Mouse (Mus musculus): ENCODE results near the gene Fam196b. TPM values are rescaled to one million over a fixed set of nuclear protein-coding genes. Genes with fewer than 3 reads are reported as not detected.

Gene Fam196b
- total RNA-seq, 2 experiments from 2014 or later: 1.2 to 1.7 TPM

DNA sequence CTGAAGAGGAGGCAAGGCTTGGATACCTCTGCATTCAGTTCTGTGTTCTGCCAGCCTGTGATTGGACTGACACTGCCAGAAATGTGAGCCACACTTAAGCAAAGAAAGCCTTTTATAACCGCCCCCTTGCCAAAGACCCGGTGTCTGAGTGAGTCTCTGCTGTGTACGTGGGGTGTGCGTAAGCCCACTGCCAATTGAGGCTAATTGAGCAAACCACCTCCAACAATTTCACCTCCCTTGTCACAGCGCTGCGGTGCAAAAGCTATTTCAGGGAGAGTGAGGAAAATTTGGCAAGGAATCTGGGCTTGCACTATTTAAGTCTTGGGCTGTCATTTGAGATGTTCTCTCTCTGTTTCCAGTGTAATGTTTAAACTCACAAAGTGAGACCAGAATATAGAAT is 106.4 kb downstream of the Fam196b start:
- TF ChIP-seq CTCF (IDR thresholded peaks at IDR 0.05): no peak
- H3K4me3 ChIP-seq: no peak overlapping the region
- DNase-seq (ENCODE audit: extremely low spot score in 1 of 2, low spot score in 2 of 2): peak; percentile 52 to 55
- no peak overlapping the region for H3K27ac ChIP-seq
- intact Hi-C loops (cut with DNase I): loop anchor here (2.0 kb wide), 1 partner anchor 104 kb away; no protein-coding TSS in a partner anchor

DNA sequence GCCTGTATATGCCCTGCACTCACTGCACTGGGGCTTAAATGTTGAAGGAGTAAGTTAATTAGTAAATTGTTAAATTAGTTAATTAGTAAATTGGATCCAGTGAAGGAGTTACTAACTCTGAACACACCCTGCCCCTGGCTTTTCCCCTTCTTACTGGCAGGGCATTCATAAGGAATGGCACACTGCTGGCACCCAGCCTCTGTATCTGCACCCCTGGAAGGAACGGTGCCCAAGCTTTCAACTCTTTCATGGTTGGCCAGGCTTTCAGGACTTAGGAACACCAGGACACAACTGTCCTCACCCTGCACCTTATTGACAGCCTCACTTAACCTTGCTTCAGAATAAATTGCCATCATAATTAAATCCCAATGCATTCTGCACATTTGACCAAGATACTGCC is 109.9 kb downstream of the Fam196b start:
- no peak for DNase-seq (ENCODE audit: extremely low spot score in 1 of 2, low spot score in 2 of 2)
- H3K27ac ChIP-seq: no peak overlapping the region
- no peak overlapping the region for H3K4me3 ChIP-seq
- no peak for TF ChIP-seq CTCF (IDR thresholded peaks at IDR 0.05)
- intact Hi-C loops (cut with DNase I): no loop called here

DNA sequence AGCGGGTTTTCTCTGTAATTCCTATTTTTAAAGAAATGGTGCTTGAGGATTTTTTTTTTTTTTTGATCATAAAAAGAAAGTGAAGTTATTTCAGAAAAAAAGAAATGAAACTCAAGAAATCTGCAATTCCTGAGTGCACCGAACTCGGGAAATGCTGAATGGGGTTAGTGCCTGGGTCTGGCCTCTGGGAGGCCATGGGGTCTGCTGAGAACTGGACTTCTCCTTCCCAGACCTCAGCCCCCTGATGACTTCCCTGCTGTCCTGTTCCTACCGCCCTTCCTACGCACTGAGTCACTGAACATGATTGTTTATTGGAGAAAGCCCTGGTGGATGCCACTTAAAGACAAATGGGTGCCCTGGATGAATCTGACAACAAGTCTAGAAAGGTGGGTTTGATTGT is 112.6 kb downstream of the Fam196b start:
- intact Hi-C loops (cut with DNase I): no loop called here

DNA sequence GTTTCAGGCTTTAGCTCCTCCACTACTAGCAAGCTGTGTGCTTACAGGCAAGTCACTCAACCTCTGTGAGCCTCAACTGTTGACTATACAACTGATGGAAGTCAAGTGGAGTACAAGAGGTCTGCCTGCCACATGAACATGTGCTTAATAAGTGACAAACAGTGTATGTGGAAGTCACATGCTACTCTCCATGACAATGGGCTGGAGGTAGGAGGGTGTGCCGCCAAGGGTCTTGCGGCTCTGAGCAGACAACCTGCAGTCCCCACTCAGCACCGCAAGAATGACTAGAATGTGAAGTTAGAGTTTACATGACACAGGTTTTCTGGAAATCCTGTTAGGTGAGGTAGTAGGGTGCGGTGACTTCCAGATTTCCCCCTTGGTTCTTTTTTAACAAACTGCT is 116.3 kb downstream of the Fam196b start:
- intact Hi-C loops (cut with DNase I): no loop called here
- no peak for TF ChIP-seq CTCF (IDR thresholded peaks at IDR 0.05)
- Histone ChIP-seq H3K27ac (no peak overlapping the region), H3K4me3 (no peak overlapping the region)
- DNase-seq (ENCODE audit: extremely low spot score in 1 of 2, low spot score in 2 of 2): no peak

More for the DNA sequence above, 112.6 kb downstream of the Fam196b start:
- no peak for TF ChIP-seq CTCF (IDR thresholded peaks at IDR 0.05)
- DNase-seq (ENCODE audit: extremely low spot score in 1 of 2, low spot score in 2 of 2): no peak
- no peak overlapping the region for H3K27ac ChIP-seq
- no peak overlapping the region for H3K4me3 ChIP-seq

- H3K4me3 ChIP-seq: no peak overlapping the region
- no peak for DNase-seq (ENCODE audit: extremely low spot score in 1 of 2, low spot score in 2 of 2)
- H3K27ac ChIP-seq: no peak overlapping the region
- no peak for TF ChIP-seq CTCF (IDR thresholded peaks at IDR 0.05)
- intact Hi-C loops (cut with DNase I): no loop called here
These were observed 116.7 kb downstream of the Fam196b start for GRCm38 (mm10) chr11:34431371-34431770.

- TF ChIP-seq CTCF (IDR thresholded peaks at IDR 0.05): no peak
- intact Hi-C loops (cut with DNase I): no loop called here
These were observed 117.4 kb downstream of the Fam196b start for GRCm38 (mm10) chr11:34431978-34432377.

GRCm38 (mm10) chr11:34437446-34437845 is 122.8 kb downstream of the Fam196b start:
- intact Hi-C loops (cut with DNase I): no loop called here
- no peak overlapping the region for H3K27ac ChIP-seq
- TF ChIP-seq CTCF (IDR thresholded peaks at IDR 0.05): no peak
- no peak for DNase-seq (ENCODE audit: extremely low spot score in 1 of 2, low spot score in 2 of 2)
- H3K4me3 ChIP-seq: no peak overlapping the region

More at GRCm38 (mm10) chr11:34431978-34432377, 117.4 kb downstream of the Fam196b start:
- Histone ChIP-seq H3K27ac (no peak overlapping the region), H3K4me3 (no peak overlapping the region)
- DNase-seq (ENCODE audit: extremely low spot score in 1 of 2, low spot score in 2 of 2): no peak

GRCm38 (mm10) chr11:34438429-34438828 is 123.8 kb downstream of the Fam196b start:
- Histone ChIP-seq H3K27ac (no peak overlapping the region), H3K4me3 (no peak overlapping the region)
- TF ChIP-seq CTCF (IDR thresholded peaks at IDR 0.05): no peak
- DNase-seq (ENCODE audit: extremely low spot score in 1 of 2, low spot score in 2 of 2): no peak
- intact Hi-C loops (cut with DNase I): no loop called here

DNA sequence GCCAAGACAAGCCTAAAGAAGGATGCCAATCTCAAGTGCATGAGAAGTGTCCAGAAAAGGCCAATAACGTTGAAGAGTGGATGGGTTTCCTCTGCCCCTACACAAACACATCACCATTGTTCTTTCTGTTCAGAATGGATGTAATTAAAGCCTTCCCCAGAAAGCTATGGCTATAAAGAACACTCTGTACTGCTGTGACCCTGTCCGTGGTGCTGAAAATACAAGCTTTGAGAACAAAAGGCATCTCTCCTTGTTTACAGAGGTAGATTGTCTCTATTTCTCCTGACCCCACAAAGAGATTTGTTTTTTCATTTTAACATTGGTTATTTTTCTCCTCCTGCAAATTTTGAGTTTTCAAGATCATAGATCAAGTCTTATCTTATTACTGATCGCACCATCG is 133.3 kb downstream of the Fam196b start:
- Histone ChIP-seq H3K4me3 (no peak overlapping the region), H3K27ac (no peak overlapping the region)
- DNase-seq (ENCODE audit: extremely low spot score in 1 of 2, low spot score in 2 of 2): no peak
- TF ChIP-seq CTCF (IDR thresholded peaks at IDR 0.05): no peak
- intact Hi-C loops (cut with DNase I): no loop called here

DNA sequence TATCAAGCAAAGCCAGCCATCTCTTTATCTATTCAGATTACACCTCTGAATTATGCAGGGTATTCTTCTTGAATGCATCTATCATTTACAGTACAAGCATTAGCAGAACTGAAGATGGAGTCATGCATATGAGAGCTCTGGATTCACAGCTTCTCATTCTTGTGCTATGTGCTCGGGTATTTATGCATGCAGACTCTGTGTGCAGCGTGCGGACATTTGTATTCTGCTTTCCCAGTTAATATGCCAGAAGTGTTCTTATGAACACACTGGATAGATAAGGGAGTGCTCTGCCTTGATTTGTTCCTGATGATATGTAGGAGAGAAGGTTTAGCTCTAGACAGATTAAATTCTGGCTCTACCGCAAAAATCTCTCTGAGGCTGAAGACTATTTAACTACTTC is 135.3 kb downstream of the Fam196b start:
- no peak overlapping the region for H3K27ac ChIP-seq
- intact Hi-C loops (cut with DNase I): no loop called here
- no peak for DNase-seq (ENCODE audit: extremely low spot score in 1 of 2, low spot score in 2 of 2)
- TF ChIP-seq CTCF (IDR thresholded peaks at IDR 0.05): no peak
- no peak overlapping the region for H3K4me3 ChIP-seq

DNA sequence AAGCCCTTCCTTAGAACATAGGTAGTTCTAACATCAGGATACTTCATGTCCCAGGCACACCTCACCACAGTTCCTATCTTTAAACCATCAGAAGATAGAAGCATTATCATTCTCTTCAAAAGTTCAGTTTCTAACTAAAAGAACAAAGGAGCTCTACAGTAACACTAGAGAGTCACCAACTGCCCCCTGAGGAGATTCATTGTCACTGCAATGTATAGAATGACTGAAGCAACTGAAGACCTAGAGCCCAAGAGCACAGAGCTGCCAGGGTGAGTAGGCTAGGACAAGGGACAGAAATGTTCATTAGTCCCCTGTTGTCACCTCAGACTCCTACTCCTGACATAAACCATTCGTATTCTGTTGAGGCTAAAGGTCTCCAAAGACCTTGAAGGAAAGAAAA is 152.4 kb downstream of the Fam196b start:
- no peak overlapping the region for H3K4me3 ChIP-seq
- H3K27ac ChIP-seq: no peak overlapping the region
- DNase-seq (ENCODE audit: extremely low spot score in 1 of 2, low spot score in 2 of 2): no peak
- intact Hi-C loops (cut with DNase I): loop anchor here (5.0 kb wide), 1 partner anchor 150 kb away; no protein-coding TSS in a partner anchor
- TF ChIP-seq CTCF (IDR thresholded peaks at IDR 0.05): no peak

DNA sequence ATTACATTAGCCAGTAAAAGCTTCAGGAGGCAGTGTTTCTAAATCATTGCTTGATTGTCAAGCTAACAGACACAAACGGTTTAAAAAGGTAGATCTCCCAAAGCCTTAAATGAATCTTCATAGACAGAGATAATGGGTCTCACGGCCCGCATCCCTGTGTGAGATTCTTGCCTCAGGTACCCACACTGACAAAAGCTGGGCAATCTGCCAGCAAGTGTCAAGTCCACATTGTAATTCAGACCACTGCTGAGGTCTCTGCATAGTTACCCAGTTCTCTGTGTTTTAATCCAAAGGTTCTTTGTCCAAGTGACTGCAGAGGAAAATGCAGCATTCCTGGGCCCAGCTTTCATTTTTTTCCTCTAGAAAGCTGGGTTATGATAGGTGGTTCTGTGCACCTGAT is 153.9 kb downstream of the Fam196b start:
- no peak overlapping the region for H3K27ac ChIP-seq
- intact Hi-C loops (cut with DNase I): loop anchor here (5.0 kb wide), 1 partner anchor 151 kb away; no protein-coding TSS in a partner anchor
- TF ChIP-seq CTCF (IDR thresholded peaks at IDR 0.05): no peak
- DNase-seq (ENCODE audit: extremely low spot score in 1 of 2, low spot score in 2 of 2): no peak
- H3K4me3 ChIP-seq: no peak overlapping the region

GRCm38 (mm10) chr11:34469792-34470191 is 155.2 kb downstream of the Fam196b start:
- DNase-seq (ENCODE audit: extremely low spot score in 1 of 2, low spot score in 2 of 2): no peak
- no peak for TF ChIP-seq CTCF (IDR thresholded peaks at IDR 0.05)
- H3K4me3 ChIP-seq: no peak overlapping the region
- H3K27ac ChIP-seq: no peak overlapping the region
- intact Hi-C loops (cut with DNase I): loop anchor here (5.0 kb wide), 1 partner anchor 152 kb away; no protein-coding TSS in a partner anchor

Other genes starting within 250 kb of the Fam196b start
- gene 4930469K13Rik, start 216.3 kb upstream of the Fam196b start, total RNA-seq (2021): not detected
- gene Foxi1, start 106.7 kb upstream of the Fam196b start, total RNA-seq (2021): under 1 TPM; 0.14 TPM

All from left cerebral cortex, adult 2 months (tissue).